8 mouse cellular contexts compared by ENCODE assay signal in genomic region chrX:20869962-20870513, GRCm38 (mm10). TPM values are rescaled to one million over a fixed set of nuclear protein-coding genes. Genes with fewer than 3 reads are reported as not detected.
DNase-seq lines count a peak whose midpoint lies in the region; ATAC-seq and TF ChIP-seq lines count a peak whose summit lies in the region.

Timp1 (plus strand) TSS chrX:20870166.

- TF ChIP-seq CTCF in spleen, adult 2 months (IDR thresholded peaks at IDR 0.05; ENCODE audit: extremely low read depth, insufficient read depth, insufficient read length, insufficient replicate concordance): no peak
- no peak for TF ChIP-seq CTCF in heart, postnatal 0 days (IDR thresholded peaks at IDR 0.05; ENCODE audit: low read depth)
- TF ChIP-seq CTCF in cerebellum, adult 2 months (IDR thresholded peaks at IDR 0.05; ENCODE audit: borderline replicate concordance, insufficient read depth, low read depth, low read length): no peak

- no peaks in the 10 kb centered on the region for H3K9me3 ChIP-seq in embryonic facial prominence, embryonic 13.5 days
- no peaks in the 10 kb centered on the region for H3K9me3 ChIP-seq in heart, postnatal 0 days (replicated peaks; ENCODE audit: control insufficient read depth, low read length)
- H3K9me3 ChIP-seq in liver, embryonic 11.5 days (ENCODE audit: control insufficient read depth, low read length): no peaks in the 10 kb centered on the region
- no peaks in the 10 kb centered on the region for H3K9me3 ChIP-seq in neural tube, embryonic 11.5 days (ENCODE audit: control insufficient read depth, low read length)

- H3K27me3 ChIP-seq in spleen, adult 2 months (ENCODE audit: control insufficient read depth, insufficient read depth, low read length): no peaks in the 10 kb centered on the region
- H3K27me3 ChIP-seq in embryonic facial prominence, embryonic 13.5 days: no peaks in the 10 kb centered on the region
- H3K27me3 ChIP-seq in heart, postnatal 0 days (ENCODE audit: control insufficient read depth, insufficient read depth, low read length): no peaks in the 10 kb centered on the region
- 0 out of 2 replicates have a peak, but pooled peaks cover 2% of the 10 kb centered on the region for H3K27me3 ChIP-seq in liver, embryonic 11.5 days (replicated peaks; ENCODE audit: control insufficient read depth, insufficient read depth, low read length)
- H3K27me3 ChIP-seq in neural tube, embryonic 11.5 days (ENCODE audit: control insufficient read depth, insufficient read depth, low read length): no peaks in the 10 kb centered on the region
- no peaks in the 10 kb centered on the region for H3K27me3 ChIP-seq in cerebellum, adult 2 months (ENCODE audit: control insufficient read depth, insufficient read depth, low read length)

- no peak for TF ChIP-seq POLR2A in spleen, adult 2 months (IDR thresholded peaks at IDR 0.05; ENCODE audit: low read depth, low read length)
- no peak for TF ChIP-seq POLR2A in cerebellum, adult 2 months (IDR thresholded peaks at IDR 0.05; ENCODE audit: borderline replicate concordance, insufficient read depth, low read length)

- H3K27ac ChIP-seq in spleen, adult 2 months (ENCODE audit: insufficient read depth, low read length): no peak within 1 kb of the TSS
- H3K27ac ChIP-seq in embryonic facial prominence, embryonic 13.5 days: no peak within 1 kb of the TSS
- no peak within 1 kb of the TSS for H3K27ac ChIP-seq in heart, postnatal 0 days (ENCODE audit: low read depth)
- H3K27ac ChIP-seq in liver, embryonic 11.5 days (ENCODE audit: low read depth, low read length): no peak within 1 kb of the TSS
- no peak within 1 kb of the TSS for H3K27ac ChIP-seq in neural tube, embryonic 11.5 days (ENCODE audit: low read depth, low read length)
- no peak within 1 kb of the TSS for H3K27ac ChIP-seq in cerebellum, adult 2 months (ENCODE audit: insufficient read depth, low read length)

- peak; percentile 76; the same call in 1 of the 2 replicates for ATAC-seq in embryonic facial prominence, embryonic 13.5 days (ENCODE audit: insufficient number of reproducible peaks, insufficient read depth, low FRiP score, low TSS enrichment, low read depth)
- ATAC-seq in heart, postnatal 0 days (ENCODE audit: insufficient read depth, low read depth): peak; percentile 92
- peak; percentile 60; the same call in 1 of the 2 replicates for ATAC-seq in liver, embryonic 11.5 days (replicated peaks; ENCODE audit: low FRiP score)
- no peak for ATAC-seq in neural tube, embryonic 11.5 days (ENCODE audit: insufficient read depth, low FRiP score, low TSS enrichment)

- DNase-seq in spleen, adult 2 months (ENCODE audit: low read depth in 1 of 2, low spot score in 2 of 2): no peak
- DNase-seq in spleen, postnatal 36 days (ENCODE audit: low spot score in 2 of 2): no peak
- peak; percentile 54 for DNase-seq in heart, postnatal 0 days (ENCODE audit: low spot score)
- DNase-seq in liver, embryonic 11.5 days (ENCODE audit: low spot score): no peak
- peak; percentile 47 for DNase-seq in neural tube, embryonic 11.5 days (ENCODE audit: low spot score)
- DNase-seq in cerebellum, adult 2 months: no peak
- DNase-seq in frontal cortex, postnatal 14 days (ENCODE audit: low spot score in 2 of 2): no peak

- no peak for TF ChIP-seq EP300 in heart, postnatal 0 days (IDR thresholded peaks at IDR 0.05; ENCODE audit: low read depth)

- H3K4me2 ChIP-seq in embryonic facial prominence, embryonic 13.5 days: peak within 1 kb of the TSS; percentile 58
- H3K4me2 ChIP-seq in heart, postnatal 0 days (ENCODE audit: low read depth, low read length): peak within 1 kb of the TSS; percentile 59
- H3K4me2 ChIP-seq in liver, embryonic 11.5 days: peak within 1 kb of the TSS; percentile 43
- H3K4me2 ChIP-seq in neural tube, embryonic 11.5 days (ENCODE audit: low read depth): peak within 1 kb of the TSS; percentile 13; the same call in 1 of the 2 replicates

- no peaks in the 10 kb centered on the region for H3K36me3 ChIP-seq in spleen, adult 2 months (ENCODE audit: control insufficient read depth, insufficient read depth, low read length)
- no peaks in the 10 kb centered on the region for H3K36me3 ChIP-seq in embryonic facial prominence, embryonic 13.5 days
- H3K36me3 ChIP-seq in heart, postnatal 0 days (replicated peaks; ENCODE audit: control insufficient read depth, insufficient read depth, low read length): no peaks in the 10 kb centered on the region
- no peaks in the 10 kb centered on the region for H3K36me3 ChIP-seq in liver, embryonic 11.5 days (ENCODE audit: control insufficient read depth, insufficient read depth, low read length)
- H3K36me3 ChIP-seq in neural tube, embryonic 11.5 days (ENCODE audit: control insufficient read depth, insufficient read depth, low read length): no peaks in the 10 kb centered on the region

- H3K9ac ChIP-seq in embryonic facial prominence, embryonic 13.5 days: no peak within 1 kb of the TSS
- peak within 1 kb of the TSS; percentile 26 for H3K9ac ChIP-seq in heart, postnatal 0 days (replicated peaks; ENCODE audit: low read depth, low read length)
- H3K9ac ChIP-seq in liver, embryonic 11.5 days (ENCODE audit: low read depth, low read length): no peak within 1 kb of the TSS
- H3K9ac ChIP-seq in neural tube, embryonic 11.5 days (ENCODE audit: low read length): no peak within 1 kb of the TSS

- WGBS in spleen, adult 2 months: 33% methylated on average over 18 of the region's 18 CpGs
- WGBS in embryonic facial prominence, embryonic 13.5 days: 21% methylated on average over 17 of the region's 18 CpGs
- 13% methylated on average over 18 of the region's 18 CpGs for WGBS in heart, postnatal 0 days
- 16% methylated on average over 18 of the region's 18 CpGs for WGBS in liver, embryonic 11.5 days
- 21% methylated on average over 18 of the region's 18 CpGs for WGBS in neural tube, embryonic 11.5 days
- WGBS in cerebellum, adult 2 months: 39% methylated on average over 18 of the region's 18 CpGs

- H3K4me3 ChIP-seq in spleen, adult 2 months (ENCODE audit: extremely low read depth, insufficient read depth, insufficient read length): peak within 1 kb of the TSS; percentile 18; the same call in 1 of the 2 replicates
- peak within 1 kb of the TSS; percentile 34 for H3K4me3 ChIP-seq in embryonic facial prominence, embryonic 13.5 days
- H3K4me3 ChIP-seq in heart, postnatal 0 days (ENCODE audit: low read depth, low read length): peak within 1 kb of the TSS; percentile 43
- peak within 1 kb of the TSS; percentile 30 for H3K4me3 ChIP-seq in liver, embryonic 11.5 days (ENCODE audit: low read depth, low read length)
- 0 out of 2 replicates have a peak within 1 kb of the TSS, but pooled peaks have one; percentile 0 for H3K4me3 ChIP-seq in neural tube, embryonic 11.5 days (ENCODE audit: low read depth, low read length)
- H3K4me3 ChIP-seq in cerebellum, adult 2 months (replicated peaks; ENCODE audit: insufficient read depth, low read depth, low read length): no peak within 1 kb of the TSS

- no peaks in the 10 kb centered on the region for H3K4me1 ChIP-seq in spleen, adult 2 months (ENCODE audit: control insufficient read depth, insufficient read depth, insufficient read length)
- no peaks in the 10 kb centered on the region for H3K4me1 ChIP-seq in embryonic facial prominence, embryonic 13.5 days
- no peaks in the 10 kb centered on the region for H3K4me1 ChIP-seq in heart, postnatal 0 days (ENCODE audit: control insufficient read depth, insufficient read depth)
- H3K4me1 ChIP-seq in liver, embryonic 11.5 days (replicated peaks; ENCODE audit: control insufficient read depth, insufficient read depth, low read length): no peaks in the 10 kb centered on the region
- no peaks in the 10 kb centered on the region for H3K4me1 ChIP-seq in neural tube, embryonic 11.5 days (ENCODE audit: control insufficient read depth, insufficient read depth, low read length)
- peaks cover 3% of the 10 kb centered on the region; the same call in 1 of the 2 replicates for H3K4me1 ChIP-seq in cerebellum, adult 2 months (ENCODE audit: control insufficient read depth, insufficient read depth, low read length)

RNA-seq across cellular contexts. Expression of gene Timp1, which starts in this region (rescaled TPM):
- polyA plus RNA-seq in spleen, adult 2 months (2012; rRNA removed): 5.9 and 7.7 TPM in 2 replicates
- 15.2 and 26.1 TPM in 2 replicates for polyA plus RNA-seq in embryonic facial prominence, embryonic 13.5 days (2015; fragmentation: Nextera tagmentation; extraction: Ambion mirVana)
- total RNA-seq in heart, postnatal 0 days (2014; rRNA removed; ENCODE audit: low replicate concordance): 25.3 and 36.8 TPM in 2 replicates
- polyA plus RNA-seq in heart, postnatal 0 days (2015; fragmentation: Nextera tagmentation; extraction: Ambion mirVana): 29.9 and 30.8 TPM in 2 replicates
- 8.8 and 10.6 TPM in 2 replicates for polyA plus RNA-seq in liver, embryonic 11.5 days (2014; fragmentation: Nextera tagmentation; extraction: Ambion mirVana)
- polyA plus RNA-seq in neural tube, embryonic 11.5 days (2014; fragmentation: Nextera tagmentation; extraction: Ambion mirVana): 10.6 and 13.5 TPM in 2 replicates
- polyA plus RNA-seq in cerebellum, adult 2 months (2012; rRNA removed): 1.1 and 1.9 TPM in 2 replicates

Comparison
In these comparisons a context has a peak if more than half of its experiments do, and no peak if none do; other contexts are left out.
1. DNase-seq: peak in heart, postnatal 0 days (single experiment) and neural tube, embryonic 11.5 days (single experiment); none in spleen, adult 2 months (0 of 2), spleen, postnatal 36 days (0 of 2), liver, embryonic 11.5 days (single experiment), cerebellum, adult 2 months (0 of 2) and frontal cortex, postnatal 14 days (0 of 2).
2. Peak in every context shown above with its lines, with median percentiles within 50 percentile points of each other: H3K4me2 ChIP-seq.